ENCODE assay signal across 23 mouse cellular contexts in genomic region chr13:73488105-73488504, GRCm38 (mm10). TPM values are rescaled to one million over a fixed set of nuclear protein-coding genes. Genes with fewer than 3 reads are reported as not detected.
DNase-seq lines count a peak whose midpoint lies in the region; ATAC-seq lines count a peak whose summit lies in the region.
"Had no signal": no experiment of that assay in that cellular context is flagged by ENCODE, and none has a peak within 500 bp of the region (broad histone marks: within the 10 kb centered on the region; RNA-seq: fewer than 3 reads in every experiment).

No protein-coding gene starts in this region.

- 0 out of 2 replicates have a peak overlapping the region, but pooled peaks have one; percentile 48 for H3K27ac ChIP-seq in liver, embryonic 15.5 days (replicated peaks)
- H3K27ac ChIP-seq in liver, embryonic 11.5 days (ENCODE audit: low read depth, low read length): no peak overlapping the region
- 0 out of 2 replicates have a peak overlapping the region, but pooled peaks have one; percentile 51 for H3K27ac ChIP-seq in macrophage
- no peak overlapping the region for H3K27ac ChIP-seq in neural tube, embryonic 15.5 days (replicated peaks)
- H3K27ac ChIP-seq: embryonic facial prominence, embryonic 12.5 days; forebrain, embryonic 15.5 days; heart, adult 2 months; heart, embryonic 15.5 days; hindbrain, embryonic 13.5 days; hindbrain, postnatal 0 days had no signal

- ATAC-seq in liver, embryonic 15.5 days (ENCODE audit: insufficient read depth): no peak
- ATAC-seq in liver, embryonic 11.5 days (replicated peaks; ENCODE audit: low FRiP score): no peak
- peak; percentile 67 for ATAC-seq in CD4-positive, CD25-positive, alpha-beta regulatory T cell, adult 4 months
- ATAC-seq in activated CD4-positive, CD25-positive, alpha-beta regulatory T cell, adult 4 months: peak; percentile 80
- no peak for ATAC-seq in neural tube, embryonic 15.5 days (ENCODE audit: low FRiP score)
- ATAC-seq: Patski had no signal

- no peaks in the 10 kb centered on the region for H3K27me3 ChIP-seq in liver, embryonic 15.5 days
- no peaks in the 10 kb centered on the region for H3K27me3 ChIP-seq in liver, embryonic 11.5 days (replicated peaks; ENCODE audit: control insufficient read depth, insufficient read depth, low read length)
- no peaks in the 10 kb centered on the region for H3K27me3 ChIP-seq in neural tube, embryonic 15.5 days (replicated peaks)
- H3K27me3 ChIP-seq: embryonic facial prominence, embryonic 12.5 days; forebrain, embryonic 15.5 days; heart, embryonic 15.5 days; hindbrain, embryonic 13.5 days; Patski had no signal

- no peak overlapping the region for H3K4me2 ChIP-seq in liver, embryonic 15.5 days
- no peak overlapping the region for H3K4me2 ChIP-seq in liver, embryonic 11.5 days
- H3K4me2 ChIP-seq in neural tube, embryonic 15.5 days: no peak overlapping the region
- H3K4me2 ChIP-seq: embryonic facial prominence, embryonic 12.5 days; forebrain, embryonic 15.5 days; heart, embryonic 11.5 days; heart, embryonic 15.5 days; hindbrain, embryonic 13.5 days had no signal

- peaks cover 100% of the 10 kb centered on the region for H3K36me3 ChIP-seq in liver, embryonic 15.5 days (replicated peaks)
- H3K36me3 ChIP-seq in liver, embryonic 11.5 days (ENCODE audit: control insufficient read depth, insufficient read depth, low read length): peaks cover 54% of the 10 kb centered on the region
- H3K36me3 ChIP-seq in macrophage (ENCODE audit: inconsistent target): peaks cover 3% of the 10 kb centered on the region; the same call in 1 of the 2 replicates
- H3K36me3 ChIP-seq in neural tube, embryonic 15.5 days: peaks cover 68% of the 10 kb centered on the region

- no peak for DNase-seq in liver, embryonic 11.5 days (ENCODE audit: low spot score)
- DNase-seq in adrenal gland, postnatal 10 days: no peak
- DNase-seq in urinary bladder, postnatal 14 days (ENCODE audit: low spot score): no peak
- DNase-seq: adrenal gland, postnatal 14 days; cerebellum, adult 11-12 months; cerebellum, adult 9-10 months; heart, adult 2 months; heart, postnatal 14 days had no signal

- peaks cover 23% of the 10 kb centered on the region; the same call in 1 of the 2 replicates for H3K79me2 ChIP-seq in macrophage (ENCODE audit: inconsistent target)

- 42% methylated on average over 3 of the region's 3 CpGs for WGBS in liver, embryonic 15.5 days (ENCODE audit: insufficient replicate concordance)
- 35% methylated on average over 3 of the region's 3 CpGs for WGBS in liver, embryonic 11.5 days
- 90% methylated on average over 3 of the region's 3 CpGs for WGBS in macrophage (ENCODE audit: missing documents)
- WGBS in neural tube, embryonic 15.5 days: 65% methylated on average over 3 of the region's 3 CpGs

- no peak overlapping the region for H3K4me3 ChIP-seq in liver, embryonic 15.5 days (replicated peaks)
- H3K4me3 ChIP-seq in liver, embryonic 11.5 days (ENCODE audit: low read depth, low read length): no peak overlapping the region
- no peak overlapping the region for H3K4me3 ChIP-seq in macrophage (ENCODE audit: inconsistent target)
- H3K4me3 ChIP-seq in neural tube, embryonic 15.5 days (replicated peaks): no peak overlapping the region
- H3K4me3 ChIP-seq: embryonic facial prominence, embryonic 12.5 days; forebrain, embryonic 15.5 days; heart, adult 2 months; heart, embryonic 15.5 days; hindbrain, embryonic 13.5 days had no signal

- no peak overlapping the region for H3K9ac ChIP-seq in liver, embryonic 15.5 days
- H3K9ac ChIP-seq in liver, embryonic 11.5 days (ENCODE audit: low read depth, low read length): no peak overlapping the region
- no peak overlapping the region for H3K9ac ChIP-seq in neural tube, embryonic 15.5 days (replicated peaks)
- H3K9ac ChIP-seq: embryonic facial prominence, embryonic 12.5 days; forebrain, embryonic 15.5 days; heart, embryonic 15.5 days; hindbrain, embryonic 13.5 days had no signal

- H3K9me3 ChIP-seq in liver, embryonic 15.5 days (replicated peaks): no peaks in the 10 kb centered on the region
- no peaks in the 10 kb centered on the region for H3K9me3 ChIP-seq in liver, embryonic 11.5 days (ENCODE audit: control insufficient read depth, low read length)
- H3K9me3 ChIP-seq in neural tube, embryonic 15.5 days (replicated peaks): no peaks in the 10 kb centered on the region
- H3K9me3 ChIP-seq: embryonic facial prominence, embryonic 12.5 days; forebrain, embryonic 15.5 days; heart, embryonic 15.5 days had no signal

- H3K4me1 ChIP-seq in liver, embryonic 15.5 days (replicated peaks): peaks cover 94% of the 10 kb centered on the region
- peaks cover 40% of the 10 kb centered on the region for H3K4me1 ChIP-seq in liver, embryonic 11.5 days (replicated peaks; ENCODE audit: control insufficient read depth, insufficient read depth, low read length)
- H3K4me1 ChIP-seq in neural tube, embryonic 15.5 days: no peaks in the 10 kb centered on the region
- H3K4me1 ChIP-seq: embryonic facial prominence, embryonic 12.5 days; forebrain, embryonic 15.5 days had no signal

RNA-seq across cellular contexts. Expression of gene Lpcat1, which starts 21.1 kb away (rescaled TPM):
- 73.8 and 78.2 TPM in 2 replicates for polyA plus RNA-seq in liver, embryonic 15.5 days (2015; fragmentation: Nextera tagmentation; extraction: Ambion mirVana)
- 81.9 and 84.0 TPM in 2 replicates for polyA plus RNA-seq in liver, embryonic 11.5 days (2014; fragmentation: Nextera tagmentation; extraction: Ambion mirVana)
- 10 to 100 TPM; 29.0 to 34.0 TPM for polyA plus RNA-seq in CD4-positive, CD25-positive, alpha-beta regulatory T cell, adult 4 months (2017; shearing (Covaris generic))
- polyA plus RNA-seq in activated CD4-positive, CD25-positive, alpha-beta regulatory T cell, adult 4 months (2017; shearing (Covaris generic)): 10 to 100 TPM; 22.3 to 28.0 TPM
- total RNA-seq in macrophage (2018; cell fraction: chromatin; rRNA removed): 100 to 1,000 TPM in 10 of 26 experiments, 10 to 100 TPM in 16; 55.7 to 372 (median 82.7) TPM
- 10 to 100 TPM; 15.6 to 43.8 (median 25.6) TPM for total RNA-seq in macrophage (2018; cell fraction: cytosol; rRNA removed)
- total RNA-seq in macrophage (2018; cell fraction: nucleus; rRNA removed): 100 to 1,000 TPM in 6 of 26 experiments, 10 to 100 TPM in 20; 37.8 to 160 (median 59.7) TPM
- 18.3 to 26.7 TPM (median 26.4 TPM) in 3 replicates for polyA plus RNA-seq in macrophage (2018)
- 51.7 and 62.6 TPM in 2 replicates for polyA plus RNA-seq in neural tube, embryonic 15.5 days (2015; fragmentation: Nextera tagmentation; extraction: Ambion mirVana)
- 10 to 100 TPM; 17.0 to 20.4 TPM for total RNA-seq in adrenal gland, postnatal 10 days (2021)

RNA-seq across cellular contexts. Expression of gene Slc6a3, which starts 48.4 kb away (rescaled TPM):
- 0.70 and 0.75 TPM in 2 replicates for polyA plus RNA-seq in liver, embryonic 15.5 days (2015; fragmentation: Nextera tagmentation; extraction: Ambion mirVana)
- 0.70 and 1.2 TPM in 2 replicates for polyA plus RNA-seq in liver, embryonic 11.5 days (2014; fragmentation: Nextera tagmentation; extraction: Ambion mirVana)
- not detected for polyA plus RNA-seq in CD4-positive, CD25-positive, alpha-beta regulatory T cell, adult 4 months (2017; shearing (Covaris generic))
- not detected for polyA plus RNA-seq in activated CD4-positive, CD25-positive, alpha-beta regulatory T cell, adult 4 months (2017; shearing (Covaris generic))
- not detected for total RNA-seq in macrophage (2018; cell fraction: chromatin; rRNA removed)
- not detected for total RNA-seq in macrophage (2018; cell fraction: cytosol; rRNA removed)
- not detected for total RNA-seq in macrophage (2018; cell fraction: nucleus; rRNA removed)
- not detected in 3 replicates for polyA plus RNA-seq in macrophage (2018)
- polyA plus RNA-seq in neural tube, embryonic 15.5 days (2015; fragmentation: Nextera tagmentation; extraction: Ambion mirVana): 0.10 and 0.15 TPM in 2 replicates
- total RNA-seq in adrenal gland, postnatal 10 days (2021): not detected
- total RNA-seq: gastrocnemius, adult 8-10 months; gastrocnemius, postnatal 4 days; heart, adult 2 months; heart, postnatal 14 days; hematopoietic stem cell, adult 5-6 weeks had no signal
- polyA plus RNA-seq: heart, adult 2 months; heart, embryonic 11.5 days; Patski had no signal

Comparison
In these comparisons a context has a peak if more than half of its experiments do, and no peak if none do; other contexts are left out.
1. H3K27ac ChIP-seq: peak in liver, embryonic 15.5 days (single experiment) and macrophage (single experiment); none in liver, embryonic 11.5 days (single experiment) and neural tube, embryonic 15.5 days (single experiment).
2. ATAC-seq: peak in CD4-positive, CD25-positive, alpha-beta regulatory T cell, adult 4 months (single experiment) and activated CD4-positive, CD25-positive, alpha-beta regulatory T cell, adult 4 months (single experiment); none in liver, embryonic 15.5 days (single experiment), liver, embryonic 11.5 days (single experiment) and neural tube, embryonic 15.5 days (single experiment).